Mouse (Mus musculus) kidney, embryonic 14.5 days (tissue): ENCODE results near the gene Tmem266. TPM values are rescaled to one million over a fixed set of nuclear protein-coding genes. Genes with fewer than 3 reads are reported as not detected.

ENCODE experiments used
- ATAC-seq: fragments of 200-750 bp; cut with Nextera tagmentation; 2 replicates; pipeline ENCODE4 v1.8.0; 2017; ENCODE audit warnings: moderate number of reproducible peaks, mild to moderate bottlenecking, moderate TSS enrichment, moderate library complexity; ENCODE audit not compliant: low FRiP score, low TSS enrichment
- H3K27ac ChIP-seq: fragments of 300-500 bp; sonication (generic); 2 replicates; pipeline ENCODE4 v1.5.1; 2014; ENCODE audit warnings: low read depth, mild to moderate bottlenecking, low read length, moderate library complexity, mixed read lengths
- H3K27me3 ChIP-seq: fragments of 300-500 bp; sonication (generic); 2 replicates; pipeline ENCODE4 v1.6.1; 2014; ENCODE audit warnings: mild to moderate bottlenecking, low read length; ENCODE audit not compliant: control insufficient read depth, insufficient read depth
- H3K36me3 ChIP-seq: fragments of 300-500 bp; sonication (generic); 2 replicates; pipeline ENCODE4 v1.6.1; 2014; ENCODE audit warnings: low read length, mixed read lengths; ENCODE audit not compliant: control insufficient read depth, insufficient read depth
- H3K4me1 ChIP-seq: fragments of 300-500 bp; sonication (generic); 2 replicates; pipeline ENCODE4 v1.6.1; 2014; ENCODE audit warnings: low read length, mixed read lengths; ENCODE audit not compliant: control insufficient read depth, insufficient read depth
- H3K4me2 ChIP-seq: fragments of 300-500 bp; sonication (generic); replicated peaks from 2 replicates; pipeline ENCODE4 v1.6.1; 2014; ENCODE audit warnings: low read depth, mild to moderate bottlenecking, low read length
- H3K4me3 ChIP-seq: fragments of 300-500 bp; sonication (generic); 2 replicates; pipeline ENCODE4 v1.5.1; 2014; ENCODE audit warnings: mild to moderate bottlenecking, low read length
- H3K9ac ChIP-seq: fragments of 300-500 bp; sonication (generic); 2 replicates; pipeline ENCODE4 v1.6.1; 2014; ENCODE audit warnings: low read depth, mild to moderate bottlenecking, low read length, moderate library complexity
- H3K9me3 ChIP-seq: fragments of 300-500 bp; sonication (generic); 2 replicates; pipeline ENCODE4 v1.6.1; 2016; ENCODE audit warnings: low read length; ENCODE audit not compliant: control insufficient read depth
- WGBS: fragments of 180-500 bp; shearing (Covaris S2); extraction: QIAGEN DNeasy Blood & Tissue Kit; methylation state at CpG from one replicate; pipeline ENCODE4 v1.1.7; 2014; 5-methylcytosine and 5-hydroxymethylcytosine counted together
- polyA plus RNA-seq: library from polyadenylated mRNA; unstranded; fragments of >200 nt; fragmentation: Nextera tagmentation; extraction: Ambion mirVana; gene quantifications from 2 replicates; pipeline ENCODE4 v1.2.1, GENCODE M21; 2014

Gene Tmem266
- polyA plus RNA-seq, 1 experiment from 2014 or later, result 0.09 TPM

DNA sequence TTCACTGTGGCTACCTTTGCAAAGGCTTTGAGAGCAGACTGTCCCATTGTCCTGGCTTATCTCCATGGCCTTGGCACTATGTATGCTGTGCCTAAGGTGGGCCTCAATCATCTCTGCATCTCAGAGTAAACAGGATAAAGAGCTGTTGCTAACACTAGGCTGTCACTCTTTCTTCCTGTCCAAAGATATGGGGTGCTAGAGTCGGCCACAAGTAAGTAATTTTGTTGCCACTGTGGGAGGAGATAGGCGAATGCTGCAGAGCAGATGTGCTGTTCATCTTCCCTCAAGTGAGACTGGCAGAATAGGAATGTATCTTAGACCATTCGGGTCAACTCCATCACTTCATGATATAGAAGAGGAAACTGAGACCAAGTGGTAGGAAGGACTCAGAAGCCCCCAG lies 28.0 kb downstream of the Tmem266 start:
- peaks cover 15% of the 10 kb centered on the region; the same call in 1 of the 2 replicates for H3K27me3 ChIP-seq
- H3K4me1 ChIP-seq, result no peaks in the 10 kb centered on the region
- no peaks in the 10 kb centered on the region for H3K9me3 ChIP-seq
- no peaks in the 10 kb centered on the region for H3K36me3 ChIP-seq
- no peak overlapping the region for H3K4me3 ChIP-seq
- no peak overlapping the region for H3K4me2 ChIP-seq
- H3K9ac ChIP-seq, result no peak overlapping the region
- H3K27ac ChIP-seq, result no peak overlapping the region
- no peak for ATAC-seq
- 85% methylated on average over 3 of the region's 3 CpGs for WGBS

DNA sequence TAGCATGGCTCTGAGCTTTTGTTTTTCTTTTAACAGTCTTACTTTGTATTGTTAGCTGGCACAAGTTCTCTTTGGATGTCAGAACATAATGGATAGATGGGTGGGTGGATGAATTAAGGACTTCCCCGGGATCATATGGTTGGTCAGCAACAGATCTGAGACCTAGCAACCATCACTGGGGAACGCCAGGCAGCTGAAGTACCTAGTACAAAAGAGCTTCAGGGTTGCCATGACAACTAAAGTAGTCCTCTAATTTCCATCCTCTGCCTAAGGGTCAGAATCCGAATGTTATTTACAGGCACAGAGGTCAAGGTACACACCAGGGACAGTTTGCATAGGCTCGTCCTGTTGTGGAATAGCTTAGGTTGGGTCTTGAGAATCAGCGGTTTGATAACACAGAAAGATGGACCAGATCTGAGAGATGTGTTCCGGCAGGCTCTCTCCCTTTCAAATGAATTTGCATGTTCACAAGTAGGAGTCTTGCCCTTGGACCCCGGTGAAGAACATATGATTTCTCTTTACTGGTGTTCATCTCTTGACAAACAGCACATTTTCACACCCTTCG lies 28.6 kb downstream of the Tmem266 start:
- no peaks in the 10 kb centered on the region for H3K4me1 ChIP-seq
- 60% methylated on average over 8 of the region's 8 CpGs for WGBS
- H3K4me3 ChIP-seq, result no peak overlapping the region
- peaks cover 15% of the 10 kb centered on the region; the same call in 1 of the 2 replicates for H3K27me3 ChIP-seq
- no peak overlapping the region for H3K27ac ChIP-seq
- H3K36me3 ChIP-seq, result no peaks in the 10 kb centered on the region
- H3K9ac ChIP-seq, result no peak overlapping the region
- H3K4me2 ChIP-seq, result no peak overlapping the region
- ATAC-seq, result no peak
- H3K9me3 ChIP-seq, result no peaks in the 10 kb centered on the region

DNA sequence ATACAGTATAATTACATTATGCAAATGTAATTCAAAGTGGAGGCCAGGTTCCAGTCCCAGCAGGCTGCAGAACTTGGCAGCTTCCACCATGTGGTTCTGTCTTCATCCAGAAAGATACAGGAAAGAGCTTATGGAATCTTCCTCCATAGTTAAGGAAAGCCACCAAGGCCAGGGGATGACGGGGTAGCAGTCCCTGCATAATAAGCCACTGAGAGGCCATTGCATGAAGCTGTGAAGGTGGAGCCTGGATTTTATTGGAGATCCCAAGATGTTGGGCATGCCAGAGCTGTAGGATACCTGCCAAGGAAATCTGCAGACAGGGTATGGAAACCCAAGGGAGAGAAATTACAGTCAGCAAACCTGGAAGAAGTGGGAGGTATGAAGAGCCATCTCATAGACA lies 30.5 kb downstream of the Tmem266 start:
- no peak for ATAC-seq
- Histone ChIP-seq H3K27me3 (peaks cover 19% of the 10 kb centered on the region), H3K27ac (no peak overlapping the region), H3K9ac (no peak overlapping the region), H3K36me3 (no peaks in the 10 kb centered on the region), H3K9me3 (no peaks in the 10 kb centered on the region), H3K4me1 (no peaks in the 10 kb centered on the region), H3K4me3 (no peak overlapping the region), H3K4me2 (no peak overlapping the region)
- 80% methylated on average over 1 of the region's 1 CpGs for WGBS

DNA sequence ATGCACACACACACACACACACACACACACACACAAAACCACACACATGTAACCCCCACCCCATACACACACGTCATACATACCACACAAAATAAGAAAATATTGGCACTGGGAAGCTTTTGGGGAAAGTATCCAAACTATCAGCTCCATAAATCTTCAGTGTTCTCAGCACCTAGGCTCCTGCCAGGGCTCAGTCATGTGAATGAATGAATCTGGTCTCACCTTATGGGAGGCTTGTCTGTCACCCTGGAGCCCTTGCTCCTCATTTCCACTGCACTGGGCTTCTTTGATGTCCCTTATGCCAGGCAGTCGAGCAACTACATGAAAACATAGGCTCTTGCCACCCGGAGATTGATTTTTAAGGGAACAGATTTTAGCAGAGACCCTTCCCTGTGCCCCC lies 33.7 kb downstream of the Tmem266 start:
- no peak overlapping the region for H3K27ac ChIP-seq
- WGBS, result 78% methylated on average over 3 of the region's 3 CpGs
- no peak overlapping the region for H3K4me2 ChIP-seq
- H3K36me3 ChIP-seq, result no peaks in the 10 kb centered on the region
- no peak for ATAC-seq
- H3K4me3 ChIP-seq, result no peak overlapping the region
- H3K9ac ChIP-seq, result no peak overlapping the region
- no peaks in the 10 kb centered on the region for H3K4me1 ChIP-seq
- H3K9me3 ChIP-seq, result no peaks in the 10 kb centered on the region
- H3K27me3 ChIP-seq, result peaks cover 19% of the 10 kb centered on the region

DNA sequence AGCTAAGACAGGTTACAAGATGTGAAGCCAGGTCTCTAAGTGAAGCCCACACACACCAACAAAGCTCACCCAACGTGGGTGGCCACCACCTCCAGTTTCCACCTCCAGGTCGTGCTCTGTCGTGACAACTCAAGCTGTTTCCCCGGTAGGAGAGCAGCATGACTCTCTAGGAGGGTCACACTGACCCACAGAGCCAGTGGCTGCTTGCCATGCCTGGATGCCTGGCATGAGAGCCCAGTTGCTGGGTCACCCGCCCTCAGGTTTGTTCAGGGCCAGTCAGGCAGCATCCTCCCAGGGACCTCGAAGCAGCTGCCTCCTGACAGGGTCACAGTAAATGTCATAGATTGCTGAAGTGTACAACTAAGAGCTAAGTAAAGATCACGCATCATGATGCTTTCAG lies 34.1 kb downstream of the Tmem266 start:
- Histone ChIP-seq H3K4me2 (no peak overlapping the region), H3K4me3 (no peak overlapping the region), H3K9ac (no peak overlapping the region), H3K27me3 (peaks cover 19% of the 10 kb centered on the region), H3K36me3 (no peaks in the 10 kb centered on the region), H3K27ac (no peak overlapping the region), H3K9me3 (no peaks in the 10 kb centered on the region), H3K4me1 (no peaks in the 10 kb centered on the region)
- WGBS, result 48% methylated on average over 7 of the region's 7 CpGs
- no peak for ATAC-seq

DNA sequence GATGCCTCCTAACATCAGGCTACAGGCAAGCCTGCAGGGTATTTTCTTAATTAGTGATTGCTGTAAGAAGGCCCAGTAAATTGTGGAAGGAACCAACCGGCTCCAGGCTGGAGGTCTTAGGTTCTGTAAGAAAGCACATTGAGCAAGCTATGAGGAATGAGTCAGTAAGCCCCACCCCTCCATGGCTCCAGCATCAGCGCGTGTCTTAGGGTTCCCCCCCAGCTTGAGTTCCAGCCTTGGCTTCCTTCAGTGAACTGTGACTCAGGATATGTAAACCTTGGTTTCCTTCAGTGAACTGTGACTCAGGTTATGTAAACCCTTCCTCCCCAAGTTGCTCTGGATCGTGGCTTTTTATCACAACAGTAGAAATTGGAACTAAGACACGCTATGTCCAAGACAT lies 35.3 kb downstream of the Tmem266 start:
- no peaks in the 10 kb centered on the region for H3K36me3 ChIP-seq
- H3K27ac ChIP-seq, result no peak overlapping the region
- H3K4me2 ChIP-seq, result no peak overlapping the region
- H3K27me3 ChIP-seq, result peaks cover 15% of the 10 kb centered on the region
- H3K9ac ChIP-seq, result no peak overlapping the region
- 37% methylated on average over 5 of the region's 5 CpGs for WGBS
- no peaks in the 10 kb centered on the region for H3K4me1 ChIP-seq
- peak; percentile 28; the same call in 1 of the 2 replicates for ATAC-seq
- H3K4me3 ChIP-seq, result no peak overlapping the region
- no peaks in the 10 kb centered on the region for H3K9me3 ChIP-seq

DNA sequence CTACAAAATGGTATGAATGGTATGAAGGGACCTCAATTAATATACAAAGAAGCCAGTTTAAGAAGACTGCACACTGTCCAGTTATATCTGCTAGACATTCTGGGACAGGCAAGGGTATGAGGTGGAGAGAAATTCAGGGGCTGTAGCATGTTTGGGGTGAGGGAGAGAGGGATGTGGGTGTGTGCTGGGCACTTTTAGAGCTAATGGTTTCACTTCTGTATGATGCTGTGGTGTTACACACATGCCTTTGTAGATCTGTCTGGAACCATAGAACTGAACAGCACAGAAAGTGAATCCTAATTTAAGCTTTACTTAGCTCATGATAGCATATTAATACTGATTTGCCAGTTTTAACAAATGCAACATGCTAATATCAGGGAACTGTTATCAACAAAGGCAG lies 37.0 kb downstream of the Tmem266 start:
- Histone ChIP-seq H3K4me3 (no peak overlapping the region), H3K36me3 (no peaks in the 10 kb centered on the region), H3K27me3 (peaks cover 12% of the 10 kb centered on the region), H3K4me2 (no peak overlapping the region), H3K4me1 (no peaks in the 10 kb centered on the region), H3K9me3 (no peaks in the 10 kb centered on the region), H3K27ac (no peak overlapping the region), H3K9ac (no peak overlapping the region)
- ATAC-seq, result no peak

DNA sequence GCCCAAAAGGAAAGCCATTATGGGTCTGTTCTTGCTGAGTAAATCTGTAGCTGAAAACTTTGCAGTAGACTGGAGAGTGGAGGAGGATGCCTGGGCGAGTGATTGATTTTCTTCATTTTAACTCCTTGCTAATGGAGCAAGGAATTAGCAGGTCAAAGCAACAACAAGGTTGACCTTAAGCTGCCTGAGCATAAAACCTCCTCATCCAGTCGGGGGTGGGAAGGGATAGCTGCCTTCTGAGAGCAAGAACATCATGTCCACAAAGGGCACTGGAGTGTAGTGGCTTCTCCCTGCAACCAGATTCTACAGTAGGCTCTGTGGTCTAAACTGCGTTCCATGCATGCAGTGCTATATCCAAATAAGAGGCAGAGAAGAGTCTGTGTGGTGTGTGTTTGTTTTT lies 41.3 kb downstream of the Tmem266 start:
- 0 out of 2 replicates have a peak, but pooled peaks cover 8% of the 10 kb centered on the region for H3K27me3 ChIP-seq
- no peaks in the 10 kb centered on the region for H3K4me1 ChIP-seq
- no peak overlapping the region for H3K4me2 ChIP-seq
- no peak overlapping the region for H3K27ac ChIP-seq
- no peaks in the 10 kb centered on the region for H3K9me3 ChIP-seq
- WGBS, result 13% methylated on average over 3 of the region's 3 CpGs
- H3K36me3 ChIP-seq, result no peaks in the 10 kb centered on the region
- no peak overlapping the region for H3K9ac ChIP-seq
- H3K4me3 ChIP-seq, result no peak overlapping the region
- ATAC-seq, result 0 out of 2 replicates have a peak, but pooled peaks have one; percentile 55

DNA sequence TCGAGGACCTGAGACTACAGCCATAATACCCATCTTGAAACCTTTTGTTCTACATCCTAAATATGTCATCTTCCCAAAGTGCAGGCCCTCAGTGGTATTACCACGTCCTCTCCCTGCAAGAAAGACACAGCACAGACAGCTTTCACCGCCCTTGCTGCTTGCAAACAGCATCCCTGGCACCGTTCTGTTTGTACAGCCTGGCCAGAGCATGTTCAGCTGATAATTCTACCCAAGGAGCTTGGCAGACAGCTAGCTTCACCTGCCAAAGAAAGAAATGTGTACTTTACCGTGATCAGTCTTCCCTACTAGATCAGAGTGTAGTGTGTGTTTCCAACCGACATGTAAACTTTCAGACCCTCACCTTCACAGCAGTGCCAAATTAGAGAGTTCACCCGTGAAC lies 45.2 kb downstream of the Tmem266 start:
- H3K4me3 ChIP-seq, result no peak overlapping the region
- no peak for ATAC-seq
- H3K4me2 ChIP-seq, result no peak overlapping the region
- H3K9ac ChIP-seq, result no peak overlapping the region
- H3K36me3 ChIP-seq, result no peaks in the 10 kb centered on the region
- H3K27me3 ChIP-seq, result 0 out of 2 replicates have a peak, but pooled peaks cover 5% of the 10 kb centered on the region
- no peak overlapping the region for H3K27ac ChIP-seq
- H3K4me1 ChIP-seq, result no peaks in the 10 kb centered on the region
- 82% methylated on average over 7 of the region's 7 CpGs for WGBS
- no peaks in the 10 kb centered on the region for H3K9me3 ChIP-seq
